Mouse (Mus musculus) heart, adult 2 months (tissue): ENCODE measurements around the gene Calcoco1. TPM values are rescaled to one million over a fixed set of nuclear protein-coding genes. Genes with fewer than 3 reads are reported as not detected.

Source experiments
- DNase-seq, 2 experiments: peaks; one replicate each; pipeline ENCODE4 v3.0.0; 2021
- H3K27ac ChIP-seq: fragments of 200-600 bp; 2 replicates; pipeline ENCODE4 v1.8.1; 2022
- H3K27me3 ChIP-seq: fragments of 200-500 bp; 2 replicates; pipeline ENCODE4 v1.6.1; 2012; ENCODE audit warnings: mild to moderate bottlenecking, low read length, inconsistent platforms, mixed read lengths; ENCODE audit not compliant: control insufficient read depth, insufficient read depth
- H3K36me3 ChIP-seq: fragments of 200-500 bp; 2 replicates; pipeline ENCODE4 v1.6.1; 2012; ENCODE audit warnings: low read length, inconsistent platforms; ENCODE audit not compliant: control insufficient read depth, insufficient read depth
- H3K4me1 ChIP-seq: fragments of 200-500 bp; 2 replicates; pipeline ENCODE4 v1.6.1; 2011; ENCODE audit warnings: low read length; ENCODE audit not compliant: control insufficient read depth, insufficient read depth
- H3K4me3 ChIP-seq: fragments of 200-600 bp; 2 replicates; pipeline ENCODE4 v1.8.1; 2022
- H3K79me2 ChIP-seq: fragments of 200-500 bp; replicated peaks from 2 replicates; pipeline ENCODE4 v1.6.1; 2012; ENCODE audit warnings: mild to moderate bottlenecking, inconsistent platforms, low read length, moderate library complexity, mixed read lengths; ENCODE audit not compliant: control insufficient read depth, insufficient read depth
- H3K9ac ChIP-seq: fragments of 200-500 bp; 2 replicates; pipeline ENCODE4 v1.6.1; 2012; ENCODE audit warnings: low read depth, mild to moderate bottlenecking, control low read depth, inconsistent platforms, low read length, mixed read lengths
- CTCF ChIP-seq: fragments of 200-600 bp; IDR thresholded peaks from 2 replicates; pipeline ENCODE4 v1.8.1; 2022; ENCODE audit warnings: antibody characterized with exemption, mild to moderate bottlenecking, moderate library complexity
- EP300 ChIP-seq: fragments of 200-500 bp; IDR thresholded peaks from 2 replicates; pipeline ENCODE4 v1.6.1; 2011; ENCODE audit warnings: low read depth, low read length, control low read depth; ENCODE audit not compliant: insufficient read depth
- POLR2A ChIP-seq: fragments of 200-500 bp; IDR thresholded peaks from 2 replicates; pipeline ENCODE4 v1.6.1; 2011; ENCODE audit warnings: mild to moderate bottlenecking, low read depth, low read length, control low read depth; ENCODE audit not compliant: insufficient read depth
- WGBS: fragments of 180-500 bp; shearing (Covaris S2); methylation state at CpG from one replicate; pipeline ENCODE4 v1.1.7; 2018; 5-methylcytosine and 5-hydroxymethylcytosine counted together
- intact Hi-C: fragments of 180-260 bp; cut with DNase I; formaldehyde crosslinking; loops from one replicate; pipeline ENCODE4 v1.15.1; 2025
- polyA plus RNA-seq: library from polyadenylated mRNA; depleted of rRNA; stranded (reverse); fragments of >200 nt; gene quantifications from 2 replicates; pipeline ENCODE4 v1.2.3, GENCODE M21; 2012
- total RNA-seq, 2 experiments: library from RNA; stranded (reverse); gene quantifications; 2 replicates each; pipeline ENCODE4 v1.2.3; 2021

Calcoco1 gene
- total and polyA plus RNA-seq, 3 experiments = 98.0 to 124 (median 108) TPM

GRCm38 (mm10) chr15:102723358-102724135, 1.6 kb upstream of the Calcoco1 start:
- H3K4me3 ChIP-seq = no peak overlapping the region
- H3K79me2 ChIP-seq = no peaks in the 10 kb centered on the region
- TF ChIP-seq POLR2A = no peak
- TF ChIP-seq EP300 = no peak
- no peak for TF ChIP-seq CTCF
- no peak overlapping the region for H3K9ac ChIP-seq
- no peak overlapping the region for H3K27ac ChIP-seq
- 77% methylated on average over 10 of the region's 10 CpGs for WGBS
- no peaks in the 10 kb centered on the region for H3K36me3 ChIP-seq
- DNase-seq = no peak
- no peaks in the 10 kb centered on the region for H3K27me3 ChIP-seq
- intact Hi-C loops = loop anchor here (5.0 kb wide), 1 partner anchor 96 kb away; the partner anchor contains the start of genes Atf7 and Gm28047
- H3K4me1 ChIP-seq = peaks cover 2% of the 10 kb centered on the region; the same call in 1 of the 2 replicates

GRCm38 (mm10) chr15:102722500-102722931, 538 bp upstream of the Calcoco1 start:
- Histone ChIP-seq H3K4me1 (peaks cover 2% of the 10 kb centered on the region; the same call in 1 of the 2 replicates), H3K9ac (no peak overlapping the region), H3K4me3 (peak overlapping the region; percentile 41; the same call in 1 of the 2 replicates), H3K36me3 (no peaks in the 10 kb centered on the region), H3K27me3 (no peaks in the 10 kb centered on the region), H3K27ac (peak overlapping the region; percentile 95), H3K79me2 (no peaks in the 10 kb centered on the region)
- DNase-seq = no peak
- TF ChIP-seq CTCF (no peak), EP300 (no peak), POLR2A (no peak)
- intact Hi-C loops = loop anchor here (5.0 kb wide), 1 partner anchor 95 kb away; the partner anchor contains the start of genes Atf7 and Gm28047
- WGBS = 30% methylated on average over 4 of the region's 4 CpGs

- WGBS = 11% methylated on average over 14 of the region's 14 CpGs
- Histone ChIP-seq H3K36me3 (no peaks in the 10 kb centered on the region), H3K79me2 (no peaks in the 10 kb centered on the region), H3K9ac (peak overlapping the region; percentile 69), H3K4me1 (peaks cover 2% of the 10 kb centered on the region; the same call in 1 of the 2 replicates), H3K4me3 (peak overlapping the region; percentile 64), H3K27me3 (no peaks in the 10 kb centered on the region), H3K27ac (peak overlapping the region; percentile 94)
- TF ChIP-seq CTCF (no peak), POLR2A (no peak), EP300 (no peak)
- no peak for DNase-seq
- intact Hi-C loops = loop anchor here (2.0 to 5.0 kb wide), 2 partner anchors 20 to 94 kb away; partner anchors contain the start of genes Atf7 and Gm28047
These were observed 721 bp downstream of the Calcoco1 start for GRCm38 (mm10) chr15:102721016-102721898.

- Histone ChIP-seq H3K9ac (no peak overlapping the region), H3K79me2 (no peaks in the 10 kb centered on the region), H3K27ac (no peak overlapping the region), H3K4me1 (peaks cover 2% of the 10 kb centered on the region; the same call in 1 of the 2 replicates), H3K27me3 (no peaks in the 10 kb centered on the region), H3K36me3 (no peaks in the 10 kb centered on the region), H3K4me3 (no peak overlapping the region)
- no peak for TF ChIP-seq POLR2A
- TF ChIP-seq CTCF = no peak
- TF ChIP-seq EP300 = no peak
- WGBS = 62% methylated on average over 12 of the region's 12 CpGs
- intact Hi-C loops = no loop called here
- DNase-seq = peak in 1 of 2 experiments; percentile 31
These were observed 5.8 kb downstream of the Calcoco1 start for GRCm38 (mm10) chr15:102716132-102716531.

GRCm38 (mm10) chr15:102707736-102708269, 14.2 kb downstream of the Calcoco1 start:
- Histone ChIP-seq H3K36me3 (no peaks in the 10 kb centered on the region), H3K4me1 (no peaks in the 10 kb centered on the region), H3K27me3 (no peaks in the 10 kb centered on the region), H3K4me3 (no peak overlapping the region), H3K27ac (no peak overlapping the region), H3K79me2 (no peaks in the 10 kb centered on the region), H3K9ac (no peak overlapping the region)
- 87% methylated on average over 6 of the region's 6 CpGs for WGBS
- intact Hi-C loops = no loop called here
- no peak for TF ChIP-seq EP300
- TF ChIP-seq POLR2A = no peak
- no peak for TF ChIP-seq CTCF
- no peak for DNase-seq
